Mouse (Mus musculus): ENCODE results near the gene Vapa. TPM values are rescaled to one million over a fixed set of nuclear protein-coding genes. Genes with fewer than 3 reads are reported as not detected.
A peak's percentile ranks its signal among the peaks of the same experiment; 100 is the strongest.

The Vapa gene
- polyA plus RNA-seq (2015; fragmentation: Nextera tagmentation; extraction: Ambion mirVana): 221 and 231 TPM in 2 replicates

- ATAC-seq (peak; percentile 92), DNase-seq (ENCODE audit: low spot score) (peak; percentile 99)
- Histone ChIP-seq H3K27me3 (replicated peaks; ENCODE audit: insufficient read depth, low read length) (no peaks in the 10 kb centered on the region), H3K4me3 (ENCODE audit: low read depth, low read length) (peak within 1 kb of the TSS; percentile 99), H3K27ac (ENCODE audit: low read length) (peak within 1 kb of the TSS; percentile 99), H3K4me1 (ENCODE audit: insufficient read depth, low read depth, low read length) (peaks cover 7% of the 10 kb centered on the region; the same call in 1 of the 2 replicates), H3K4me2 (replicated peaks; ENCODE audit: low read depth, low read length) (peak within 1 kb of the TSS; percentile 70), H3K36me3 (ENCODE audit: insufficient read depth, low read length) (no peaks in the 10 kb centered on the region), H3K9ac (replicated peaks; ENCODE audit: low read depth) (peak within 1 kb of the TSS; percentile 99), H3K9me3 (ENCODE audit: low read length) (no peaks in the 10 kb centered on the region)
- WGBS: under 1% methylated on average over 63 of the region's 85 CpGs
- TF ChIP-seq CTCF (IDR thresholded peaks at IDR 0.05): no peak
- TF ChIP-seq EP300 (IDR thresholded peaks at IDR 0.05): peak; percentile 51; the same call in 1 of the 2 replicates
Measured at GRCm38 (mm10) chr17:65613463-65614412, at the start of gene Vapa. Gene Vapa, minus strand, starts transcription at chr17:65613555.

DNA sequence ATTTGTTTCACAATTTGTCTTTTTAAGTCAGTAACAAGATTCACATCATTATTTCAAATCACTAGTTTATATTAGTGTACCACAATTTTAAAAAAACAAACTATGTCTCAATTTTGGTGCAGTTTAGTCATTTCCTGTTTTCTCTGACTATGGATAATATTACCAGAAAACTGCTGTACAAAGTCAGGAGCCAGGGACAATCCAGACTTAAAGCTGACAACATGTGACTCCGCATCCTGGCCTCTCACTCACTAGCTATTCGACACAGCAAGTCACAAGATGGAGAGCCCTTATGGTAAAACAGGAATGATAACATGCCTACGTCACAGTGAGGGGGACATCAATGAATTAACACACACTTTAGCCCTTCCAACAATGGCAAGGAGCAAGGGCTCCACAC lies 49.3 kb upstream of the Vapa start:
- peak; percentile 35 for DNase-seq (ENCODE audit: low spot score)
- H3K9ac ChIP-seq (replicated peaks; ENCODE audit: low read depth): no peak overlapping the region
- no peaks in the 10 kb centered on the region for H3K9me3 ChIP-seq (ENCODE audit: low read length)
- H3K27me3 ChIP-seq (replicated peaks; ENCODE audit: insufficient read depth, low read length): no peaks in the 10 kb centered on the region
- no peak overlapping the region for H3K4me2 ChIP-seq (replicated peaks; ENCODE audit: low read depth, low read length)
- H3K4me1 ChIP-seq (ENCODE audit: insufficient read depth, low read depth, low read length): peaks cover 3% of the 10 kb centered on the region; the same call in 1 of the 2 replicates
- no peak overlapping the region for H3K4me3 ChIP-seq (ENCODE audit: low read depth, low read length)
- TF ChIP-seq EP300 (IDR thresholded peaks at IDR 0.05) (peak; percentile 64), CTCF (IDR thresholded peaks at IDR 0.05) (no peak)
- ATAC-seq: no peak
- H3K27ac ChIP-seq (ENCODE audit: low read length): peak overlapping the region; percentile 66
- WGBS: 53% methylated on average over 3 of the region's 3 CpGs
- H3K36me3 ChIP-seq (ENCODE audit: insufficient read depth, low read length): no peaks in the 10 kb centered on the region

DNA sequence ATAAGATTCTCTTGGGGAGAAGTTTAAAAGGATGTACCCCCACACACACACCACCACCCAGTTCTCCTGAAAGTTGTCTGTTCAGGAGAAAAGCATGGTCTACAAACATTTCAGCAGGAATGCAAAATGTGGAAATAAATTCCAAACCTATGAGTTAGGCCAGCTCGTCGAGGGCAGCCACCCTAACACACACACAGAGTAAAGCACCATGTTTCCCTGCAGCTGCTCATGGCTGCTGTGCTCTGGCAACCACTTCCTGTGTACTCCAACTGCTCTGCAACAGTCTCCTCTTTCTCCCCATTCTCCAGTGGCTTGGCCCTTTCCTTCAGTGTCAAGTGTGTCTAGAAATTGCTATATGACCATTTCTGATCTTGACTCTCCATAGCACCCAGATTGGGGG lies 45.1 kb upstream of the Vapa start:
- 38% methylated on average over 2 of the region's 2 CpGs for WGBS
- no peaks in the 10 kb centered on the region for H3K27me3 ChIP-seq (replicated peaks; ENCODE audit: insufficient read depth, low read length)
- H3K9me3 ChIP-seq (ENCODE audit: low read length): no peaks in the 10 kb centered on the region
- no peak for TF ChIP-seq EP300 (IDR thresholded peaks at IDR 0.05)
- no peak for TF ChIP-seq CTCF (IDR thresholded peaks at IDR 0.05)
- H3K4me3 ChIP-seq (ENCODE audit: low read depth, low read length): no peak overlapping the region
- peak; percentile 61 for DNase-seq (ENCODE audit: low spot score)
- H3K27ac ChIP-seq (ENCODE audit: low read length): peak overlapping the region; percentile 87
- no peak overlapping the region for H3K9ac ChIP-seq (replicated peaks; ENCODE audit: low read depth)
- peak; percentile 61 for ATAC-seq
- no peaks in the 10 kb centered on the region for H3K36me3 ChIP-seq (ENCODE audit: insufficient read depth, low read length)
- no peak overlapping the region for H3K4me2 ChIP-seq (replicated peaks; ENCODE audit: low read depth, low read length)
- H3K4me1 ChIP-seq (ENCODE audit: insufficient read depth, low read depth, low read length): no peaks in the 10 kb centered on the region; the same call in 1 of the 2 replicates

DNA sequence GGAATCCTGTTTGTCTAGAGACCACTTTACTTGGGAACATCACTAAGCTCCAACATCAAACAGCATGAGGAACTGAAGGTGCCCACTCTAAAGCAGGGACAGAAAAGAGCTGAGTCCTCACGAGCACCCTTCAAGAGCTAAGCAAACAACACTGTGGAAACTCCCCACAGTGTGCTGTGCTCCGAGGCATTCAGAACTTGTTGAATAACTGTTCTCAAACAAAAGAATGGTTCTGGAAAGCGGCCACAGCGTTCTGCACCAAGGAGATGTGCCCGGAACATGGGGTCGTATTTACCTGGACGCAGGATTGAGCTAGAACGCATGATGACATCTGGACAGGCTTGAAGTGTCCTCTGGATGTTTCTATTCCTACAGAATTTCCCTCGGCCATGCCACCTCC lies 44.6 kb upstream of the Vapa start:
- H3K9me3 ChIP-seq (ENCODE audit: low read length): no peaks in the 10 kb centered on the region
- no peaks in the 10 kb centered on the region for H3K36me3 ChIP-seq (ENCODE audit: insufficient read depth, low read length)
- peak overlapping the region; percentile 87 for H3K27ac ChIP-seq (ENCODE audit: low read length)
- ATAC-seq (peak; percentile 95), DNase-seq (ENCODE audit: low spot score) (peak; percentile 90)
- no peak overlapping the region for H3K4me3 ChIP-seq (ENCODE audit: low read depth, low read length)
- no peaks in the 10 kb centered on the region; the same call in 1 of the 2 replicates for H3K4me1 ChIP-seq (ENCODE audit: insufficient read depth, low read depth, low read length)
- 61% methylated on average over 9 of the region's 9 CpGs for WGBS
- TF ChIP-seq EP300 (IDR thresholded peaks at IDR 0.05) (peak; percentile 94), CTCF (IDR thresholded peaks at IDR 0.05) (no peak)
- no peaks in the 10 kb centered on the region for H3K27me3 ChIP-seq (replicated peaks; ENCODE audit: insufficient read depth, low read length)
- no peak overlapping the region for H3K4me2 ChIP-seq (replicated peaks; ENCODE audit: low read depth, low read length)
- no peak overlapping the region for H3K9ac ChIP-seq (replicated peaks; ENCODE audit: low read depth)

GRCm38 (mm10) chr17:65656731-65657130 lies 43.4 kb upstream of the Vapa start:
- ATAC-seq (no peak), DNase-seq (ENCODE audit: low spot score) (no peak)
- no peaks in the 10 kb centered on the region; the same call in 1 of the 2 replicates for H3K4me1 ChIP-seq (ENCODE audit: insufficient read depth, low read depth, low read length)
- no peaks in the 10 kb centered on the region for H3K9me3 ChIP-seq (ENCODE audit: low read length)
- no peaks in the 10 kb centered on the region for H3K27me3 ChIP-seq (replicated peaks; ENCODE audit: insufficient read depth, low read length)
- H3K9ac ChIP-seq (replicated peaks; ENCODE audit: low read depth): no peak overlapping the region
- no peak overlapping the region for H3K4me2 ChIP-seq (replicated peaks; ENCODE audit: low read depth, low read length)
- H3K4me3 ChIP-seq (ENCODE audit: low read depth, low read length): no peak overlapping the region
- TF ChIP-seq EP300 (IDR thresholded peaks at IDR 0.05): no peak
- TF ChIP-seq CTCF (IDR thresholded peaks at IDR 0.05): no peak
- WGBS: 93% methylated on average over 6 of the region's 6 CpGs
- 0 out of 2 replicates have a peak, but pooled peaks cover 9% of the 10 kb centered on the region for H3K36me3 ChIP-seq (ENCODE audit: insufficient read depth, low read length)
- peak overlapping the region; percentile 27; the same call in 1 of the 2 replicates for H3K27ac ChIP-seq (ENCODE audit: low read length)

- Histone ChIP-seq H3K4me1 (ENCODE audit: insufficient read depth, low read depth, low read length) (no peaks in the 10 kb centered on the region; the same call in 1 of the 2 replicates), H3K4me3 (ENCODE audit: low read depth, low read length) (no peak overlapping the region), H3K9me3 (ENCODE audit: low read length) (no peaks in the 10 kb centered on the region), H3K27me3 (replicated peaks; ENCODE audit: insufficient read depth, low read length) (no peaks in the 10 kb centered on the region), H3K27ac (ENCODE audit: low read length) (peak overlapping the region; percentile 59), H3K9ac (replicated peaks; ENCODE audit: low read depth) (no peak overlapping the region), H3K36me3 (ENCODE audit: insufficient read depth, low read length) (0 out of 2 replicates have a peak, but pooled peaks cover 9% of the 10 kb centered on the region), H3K4me2 (replicated peaks; ENCODE audit: low read depth, low read length) (no peak overlapping the region)
- ATAC-seq (no peak), DNase-seq (ENCODE audit: low spot score) (no peak)
- TF ChIP-seq CTCF (IDR thresholded peaks at IDR 0.05) (no peak), EP300 (IDR thresholded peaks at IDR 0.05) (no peak)
- WGBS: 67% methylated on average over 8 of the region's 8 CpGs
Measured at GRCm38 (mm10) chr17:65656076-65656475, 42.7 kb upstream of the Vapa start.
